Mouse (Mus musculus) WW6 (cell line): ENCODE measurements around the gene Sufu.
A peak's percentile ranks its signal among the peaks of the same experiment; 100 is the strongest.

ENCODE experiments used
- DNase-seq: peaks from one replicate; pipeline ENCODE4 v3.0.0-alpha.2; 2013; ENCODE audit warnings: low read depth, low spot score

Gene Sufu

GRCm38 (mm10) chr19:46433712-46434111 lies 37.0 kb downstream of the Sufu start:
- no peak for DNase-seq

- DNase-seq: no peak
Measured at GRCm38 (mm10) chr19:46434148-46434547, 37.5 kb downstream of the Sufu start.

DNA sequence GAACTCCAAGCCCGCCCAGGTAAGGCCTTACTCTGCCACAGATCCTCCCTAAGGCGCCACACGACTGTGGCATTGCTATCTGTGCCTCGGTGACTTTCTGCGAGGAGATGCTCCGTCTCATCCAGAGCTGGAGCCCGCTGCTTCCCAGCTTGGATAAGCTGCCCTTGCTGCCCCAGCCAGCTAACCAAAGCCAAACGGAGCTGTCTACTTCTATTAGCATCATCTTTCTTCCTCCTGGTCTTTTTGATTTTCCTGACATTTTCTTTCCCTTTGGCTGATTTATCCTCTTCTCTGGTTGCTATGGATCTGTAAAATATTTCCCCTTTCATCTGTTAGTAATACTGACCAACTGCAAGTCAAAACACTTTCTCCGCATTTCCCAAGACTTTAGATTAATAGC lies 37.9 kb downstream of the Sufu start:
- no peak for DNase-seq

DNA sequence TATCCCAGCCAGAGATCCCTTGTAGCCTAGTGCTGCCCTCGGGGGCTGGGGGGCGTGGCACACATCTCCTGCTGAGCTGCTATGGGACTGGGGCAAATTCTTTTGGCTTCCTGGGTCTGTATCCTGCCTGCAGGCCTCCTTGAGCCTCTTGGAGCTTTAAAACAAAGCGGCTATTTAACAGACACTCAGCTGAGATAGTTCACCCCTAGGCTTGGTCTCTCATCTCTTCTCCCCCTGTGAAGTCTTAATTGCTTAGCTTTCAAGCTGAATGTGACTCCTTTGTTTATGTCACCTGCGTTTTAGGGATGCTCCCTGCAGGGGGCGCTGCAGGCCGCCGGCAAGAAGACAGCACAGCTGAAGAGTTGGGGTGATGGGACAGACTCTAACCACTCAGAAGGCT lies 38.8 kb downstream of the Sufu start:
- DNase-seq: peak; percentile 60

GRCm38 (mm10) chr19:46443509-46443908 lies 46.8 kb downstream of the Sufu start:
- DNase-seq: no peak

DNA sequence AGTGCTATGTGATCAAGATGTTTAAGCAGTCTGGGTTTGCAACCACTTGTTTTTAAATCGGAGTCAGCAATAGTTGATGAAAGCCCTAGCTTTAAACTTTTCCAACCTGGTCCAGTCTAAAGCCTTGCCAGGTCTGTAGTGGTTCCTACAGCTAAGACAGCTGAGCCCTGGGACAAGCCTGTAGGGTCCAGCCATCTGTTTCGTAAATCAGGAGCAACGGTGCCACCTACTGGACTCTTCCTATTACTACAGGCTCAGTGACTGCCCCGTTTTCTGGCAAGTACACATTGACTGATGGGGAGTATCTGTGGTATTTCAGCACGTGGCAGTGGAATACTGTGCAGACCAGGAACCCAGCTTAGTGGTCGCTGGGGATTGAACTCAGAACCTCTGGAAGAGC lies 47.5 kb downstream of the Sufu start:
- peak; percentile 73 for DNase-seq

- no peak for DNase-seq
Measured at GRCm38 (mm10) chr19:46445641-46446040, 48.9 kb downstream of the Sufu start.

GRCm38 (mm10) chr19:46446436-46447020 lies 49.8 kb downstream of the Sufu start:
- DNase-seq: no peak

GRCm38 (mm10) chr19:46447110-46447509 lies 50.4 kb downstream of the Sufu start:
- no peak for DNase-seq

- DNase-seq: no peak
Measured at GRCm38 (mm10) chr19:46447911-46448310, 51.2 kb downstream of the Sufu start.

- no peak for DNase-seq
Measured at GRCm38 (mm10) chr19:46449261-46450005, 52.7 kb downstream of the Sufu start.

DNA sequence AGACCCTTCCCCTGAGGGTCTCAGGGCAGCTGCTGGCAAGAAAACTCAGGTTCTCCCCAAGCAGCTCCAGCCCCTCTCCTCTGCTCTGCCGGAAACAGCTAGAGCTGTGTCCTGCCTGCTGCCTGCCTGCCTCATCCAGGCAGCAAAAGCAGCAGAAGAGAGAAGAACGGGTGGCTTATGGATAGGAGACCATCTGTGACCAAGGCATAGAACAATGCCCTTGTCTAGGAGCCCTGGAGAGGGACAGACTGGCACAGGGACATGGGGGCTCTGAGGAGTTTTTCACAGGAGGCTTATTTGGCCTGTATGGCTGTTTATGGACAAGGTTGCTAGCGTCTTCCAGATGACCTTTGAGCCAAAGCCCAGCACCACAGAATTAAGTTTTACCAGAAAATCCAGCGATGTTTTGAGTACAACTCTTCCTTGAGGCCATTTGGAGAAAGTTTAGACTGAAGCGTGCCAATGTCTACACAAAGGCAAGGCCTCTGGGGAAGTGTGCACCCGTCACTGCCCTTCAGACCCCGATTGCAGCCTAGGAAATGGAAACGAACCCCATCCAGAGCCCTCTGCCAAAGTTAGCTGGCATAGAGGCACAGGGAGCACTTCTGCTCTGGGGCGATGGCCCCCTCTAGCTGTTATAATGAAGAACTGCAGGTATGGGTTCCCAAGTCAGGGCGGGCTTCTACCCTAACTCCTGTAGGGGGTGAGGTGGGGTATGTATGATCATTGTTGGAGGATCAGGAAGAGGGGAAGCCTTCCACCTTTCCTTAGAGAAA lies 55.5 kb downstream of the Sufu start:
- no peak for DNase-seq

GRCm38 (mm10) chr19:46452916-46453315 lies 56.2 kb downstream of the Sufu start:
- no peak for DNase-seq

DNA sequence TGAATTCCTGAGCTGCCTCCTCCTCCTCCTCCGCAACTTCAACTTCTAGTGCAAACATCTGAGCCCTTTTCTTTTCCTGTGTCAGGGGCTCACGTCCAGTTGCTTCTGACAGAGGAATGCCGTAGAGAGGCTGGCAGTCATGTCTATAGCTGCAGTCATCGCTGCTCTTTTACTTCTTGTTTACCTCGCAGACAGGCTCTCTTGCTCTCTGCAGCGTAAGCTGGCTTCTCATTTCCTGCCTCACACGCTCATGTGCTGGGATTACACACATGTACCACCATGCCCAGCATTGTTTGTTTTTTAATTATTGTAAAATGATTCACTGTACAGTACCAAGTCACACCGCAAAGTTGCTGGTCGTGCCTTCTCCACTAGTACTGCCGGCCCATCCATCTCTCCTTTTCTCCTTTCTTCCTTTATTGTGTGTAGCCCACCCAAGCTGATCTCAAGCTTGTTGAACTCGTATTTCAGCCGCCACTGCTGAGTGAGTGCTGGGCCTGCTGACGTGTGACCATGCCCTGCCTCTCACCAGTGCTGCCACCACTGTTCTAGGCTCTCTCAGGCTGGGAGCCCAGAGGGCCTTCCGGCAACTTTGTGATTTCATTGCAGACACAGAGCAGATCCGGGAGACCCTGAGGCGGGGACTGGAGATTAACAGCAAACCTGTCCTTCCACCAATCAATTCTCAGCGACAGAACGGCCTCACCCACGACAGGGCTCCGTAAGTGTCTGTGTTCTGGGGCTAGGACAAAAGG lies 57.6 kb downstream of the Sufu start:
- DNase-seq: no peak

DNA sequence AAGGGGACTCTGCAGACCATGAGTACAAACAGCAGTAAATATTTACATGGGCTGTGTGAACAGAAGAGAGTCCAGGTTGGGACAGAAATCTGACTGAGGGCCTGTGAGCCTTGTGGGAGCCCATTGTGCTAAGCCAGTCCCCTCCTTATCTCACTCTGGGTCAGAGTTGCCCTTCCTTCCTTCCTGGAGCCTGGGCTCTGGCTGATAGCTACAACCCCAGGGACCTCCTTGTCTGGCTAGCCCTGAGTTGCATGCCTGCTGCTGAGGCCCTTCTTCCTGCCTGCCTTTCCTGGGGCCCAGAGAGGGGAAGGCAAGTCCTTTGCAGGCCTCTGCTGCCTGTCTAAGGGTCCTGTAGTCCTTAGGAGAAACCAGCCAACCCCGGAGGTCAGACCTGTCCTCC lies 58.3 kb downstream of the Sufu start:
- no peak for DNase-seq

DNA sequence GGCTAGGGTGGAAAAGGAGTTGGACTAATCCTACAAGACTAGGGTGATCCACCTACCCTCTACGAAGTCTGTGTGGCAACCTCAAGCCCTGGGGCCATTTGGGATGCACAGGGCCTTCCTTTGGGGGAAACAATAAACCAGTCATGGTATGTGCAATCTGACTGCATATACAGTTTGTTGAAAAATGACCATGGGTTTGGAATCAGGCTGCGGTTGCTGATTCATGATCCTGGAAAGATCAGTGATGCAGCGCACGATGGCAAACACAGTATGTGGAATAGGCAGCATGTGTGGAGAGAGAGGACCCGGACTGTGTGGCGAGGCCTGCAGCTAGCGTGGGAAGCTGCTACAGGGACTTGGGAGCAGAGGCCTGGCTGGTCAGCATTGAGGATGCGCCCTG lies 58.9 kb downstream of the Sufu start:
- no peak for DNase-seq

DNA sequence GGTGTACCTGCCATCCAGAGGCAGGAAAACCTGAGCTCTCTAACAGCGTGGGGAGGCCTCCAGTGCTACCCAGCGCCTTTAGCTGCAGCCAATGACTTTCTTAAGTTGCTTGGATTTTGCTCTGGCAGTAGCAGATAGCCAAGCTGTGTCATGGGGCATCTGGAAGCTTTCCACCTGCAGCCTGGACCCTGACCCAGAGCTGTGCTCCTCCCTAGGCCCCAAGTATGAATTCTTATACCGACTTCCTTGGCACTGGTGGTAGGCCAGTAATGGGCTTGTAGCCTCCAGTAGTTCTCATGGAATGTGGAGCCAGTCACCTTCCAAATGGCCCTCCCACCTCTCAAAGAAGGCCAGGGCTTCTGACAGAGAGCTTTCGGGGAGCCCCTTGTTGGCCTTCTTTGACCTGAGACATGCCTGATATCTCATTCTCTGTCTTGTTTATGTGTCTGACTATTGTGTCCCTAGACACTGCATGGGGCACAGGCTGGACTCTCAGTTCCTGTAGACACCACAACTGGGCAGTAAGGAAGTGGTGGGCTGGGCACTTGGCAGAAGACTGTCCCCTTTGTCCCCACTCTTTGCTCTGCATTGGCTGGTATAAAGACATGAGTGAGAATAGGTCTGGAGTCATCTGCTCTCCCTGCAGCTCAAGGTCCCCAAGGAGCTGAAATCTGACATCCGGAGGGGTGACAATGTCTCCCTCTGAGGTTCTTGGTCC lies 59.5 kb downstream of the Sufu start:
- DNase-seq: no peak

DNA sequence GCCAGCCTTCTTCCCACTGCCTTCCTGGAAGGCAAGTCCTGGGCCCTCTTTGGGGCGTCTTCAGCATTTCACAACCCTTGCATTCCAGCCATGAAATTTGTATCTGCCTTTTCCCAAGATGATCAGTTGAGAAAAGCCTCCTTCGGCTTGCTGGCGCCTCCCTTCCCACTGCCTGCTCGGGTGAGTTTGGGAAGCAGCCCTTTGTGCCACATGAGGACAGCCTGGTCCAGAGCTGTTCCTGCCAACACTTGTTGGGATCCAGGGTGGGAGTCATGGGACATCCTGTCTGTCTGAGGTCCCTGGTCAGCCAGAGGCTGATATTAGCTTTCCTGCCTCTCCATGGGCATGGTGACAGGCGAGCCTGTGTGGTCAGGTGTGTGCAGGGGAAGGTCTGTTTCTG lies 61.1 kb downstream of the Sufu start:
- no peak for DNase-seq

DNA sequence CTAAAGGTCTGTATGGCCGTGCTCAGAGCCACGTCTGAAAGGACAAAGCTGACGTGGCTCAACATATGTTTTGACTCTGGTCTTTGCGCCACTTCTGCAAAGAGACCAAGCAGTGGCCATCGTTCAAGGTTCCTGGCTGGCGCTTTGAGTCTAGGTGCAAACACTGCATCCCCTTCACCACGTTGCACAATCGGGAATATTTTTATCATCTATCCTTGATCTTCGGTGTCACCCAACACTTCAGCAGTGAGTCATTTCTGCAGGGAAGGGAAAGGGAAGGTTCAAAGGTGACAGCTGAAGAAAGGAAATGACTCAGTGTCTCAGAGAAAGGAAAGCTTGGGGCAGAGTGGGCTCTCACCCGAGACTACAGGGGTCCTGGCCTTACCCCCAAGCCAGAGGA lies 62.6 kb downstream of the Sufu start:
- DNase-seq: no peak

GRCm38 (mm10) chr19:46459889-46460288 lies 63.2 kb downstream of the Sufu start:
- DNase-seq: no peak

GRCm38 (mm10) chr19:46462574-46462973 lies 65.9 kb downstream of the Sufu start:
- no peak for DNase-seq
